ENCODE assay signal across 9 mouse cellular contexts in the genomic region with DNA sequence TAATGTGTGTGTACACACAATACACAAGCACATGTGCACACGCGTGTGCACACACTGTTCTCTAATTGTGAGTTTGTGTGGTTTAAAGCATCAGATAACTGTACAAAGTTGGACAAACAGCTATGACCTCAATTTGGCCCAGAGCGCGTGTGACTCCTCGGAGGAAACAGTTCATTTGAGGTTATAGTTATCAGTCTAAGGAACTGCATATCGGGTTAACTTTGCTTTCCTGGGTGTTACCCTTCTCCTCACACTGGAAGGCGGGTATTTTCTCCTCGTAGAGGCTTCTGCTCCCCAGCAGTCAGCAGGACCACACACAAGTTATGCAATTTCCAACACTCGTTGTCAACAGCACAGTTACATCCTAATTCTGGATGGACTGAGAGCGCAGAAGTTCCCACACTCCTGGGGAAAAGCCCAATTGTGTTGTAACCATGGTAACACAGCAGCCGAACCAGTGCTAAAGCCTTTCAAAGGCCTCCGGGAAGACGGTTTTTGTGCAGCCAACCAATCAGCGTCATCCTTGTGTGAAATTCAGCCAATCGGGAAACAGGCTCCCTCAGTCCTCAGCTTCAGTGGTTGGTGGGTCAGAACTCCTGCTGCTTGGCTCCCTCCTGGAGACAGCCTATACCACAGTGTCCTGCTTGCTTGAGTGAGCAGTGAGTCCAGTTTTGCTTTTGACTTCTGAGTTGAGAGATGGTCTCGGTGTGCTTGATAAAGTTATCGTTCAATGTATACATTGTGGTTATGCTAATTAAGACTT.
DNase-seq lines count a peak whose midpoint lies in the region; ATAC-seq lines count a peak whose summit lies in the region.
"Had no signal": no experiment of that assay in that cellular context is flagged by ENCODE, and none has a peak within 500 bp of the region (broad histone marks: within the 10 kb centered on the region; RNA-seq: fewer than 3 reads in every experiment).

No protein-coding gene starts in this region.

- no peak overlapping the region for H3K9ac ChIP-seq in forebrain, embryonic 13.5 days
- H3K9ac ChIP-seq: heart, embryonic 13.5 days had no signal

- H3K9me3 ChIP-seq in forebrain, embryonic 13.5 days (replicated peaks), result no peaks in the 10 kb centered on the region
- H3K9me3 ChIP-seq: heart, embryonic 13.5 days had no signal

- H3K27me3 ChIP-seq in forebrain, embryonic 13.5 days, result no peaks in the 10 kb centered on the region
- H3K27me3 ChIP-seq: heart, embryonic 13.5 days had no signal

- peaks cover 20% of the 10 kb centered on the region for H3K4me1 ChIP-seq in forebrain, embryonic 13.5 days

- WGBS in forebrain, embryonic 13.5 days, result 14% methylated on average over 17 of the region's 17 CpGs

- no peaks in the 10 kb centered on the region for H3K36me3 ChIP-seq in forebrain, embryonic 13.5 days (ENCODE audit: poor library complexity, severe bottlenecking)
- H3K36me3 ChIP-seq: heart, embryonic 13.5 days had no signal

- peak overlapping the region; percentile 17 for H3K4me3 ChIP-seq in forebrain, embryonic 13.5 days
- H3K4me3 ChIP-seq: heart, embryonic 13.5 days had no signal

- DNase-seq in ES-CJ7 (ENCODE audit: low read depth, low spot score), result peak; percentile 96
- DNase-seq in adrenal gland, postnatal 14 days, result peak; percentile 61
- peak; percentile 70 to 76 for DNase-seq in layer of hippocampus, postnatal 10 days (ENCODE audit: low spot score in 2 of 2)
- DNase-seq in lung, postnatal 14 days, result peak; percentile 61
- DNase-seq in retina, postnatal 1 day, result peak; percentile 90

- peak; percentile 98 for ATAC-seq in forebrain, embryonic 13.5 days
- ATAC-seq in hematopoietic stem cell, adult 5-6 weeks (replicated peaks in 1 of 2; ENCODE audit: insufficient read depth in 1 of 2, low FRiP score in 2 of 2, low TSS enrichment in 1 of 2, low read depth in 1 of 2, poor library complexity in 2 of 2, severe bottlenecking in 2 of 2), result peak; percentile 37 to 69
- ATAC-seq in inflammation-experienced regulatory T-cells, adult 6 months, result no peak

- peak overlapping the region; percentile 59 for H3K27ac ChIP-seq in forebrain, embryonic 13.5 days
- H3K27ac ChIP-seq: heart, embryonic 13.5 days had no signal

- H3K4me2 ChIP-seq in forebrain, embryonic 13.5 days, result peak overlapping the region; percentile 54
- H3K4me2 ChIP-seq: heart, embryonic 13.5 days had no signal
